Mouse (Mus musculus) erythroblast, embryonic 14.5 days (primary cell): ENCODE data around the gene Atp5mpl.
"Not testable (repeated sequence)": the region's sequence is repeated elsewhere in the genome, so short reads cannot be mapped to it uniquely, and the experiment has no call there.

Experiments
- GATA1 ChIP-seq: IDR thresholded peaks from 2 replicates; pipeline ENCODE4 v1.6.1; 2012; ENCODE audit warnings: low read length, inconsistent platforms, mixed read lengths
- TAL1 ChIP-seq: IDR thresholded peaks from 3 replicates; pipeline ENCODE4 v1.6.1; 2012; ENCODE audit warnings: low read length, inconsistent platforms, mixed read lengths

DNA sequence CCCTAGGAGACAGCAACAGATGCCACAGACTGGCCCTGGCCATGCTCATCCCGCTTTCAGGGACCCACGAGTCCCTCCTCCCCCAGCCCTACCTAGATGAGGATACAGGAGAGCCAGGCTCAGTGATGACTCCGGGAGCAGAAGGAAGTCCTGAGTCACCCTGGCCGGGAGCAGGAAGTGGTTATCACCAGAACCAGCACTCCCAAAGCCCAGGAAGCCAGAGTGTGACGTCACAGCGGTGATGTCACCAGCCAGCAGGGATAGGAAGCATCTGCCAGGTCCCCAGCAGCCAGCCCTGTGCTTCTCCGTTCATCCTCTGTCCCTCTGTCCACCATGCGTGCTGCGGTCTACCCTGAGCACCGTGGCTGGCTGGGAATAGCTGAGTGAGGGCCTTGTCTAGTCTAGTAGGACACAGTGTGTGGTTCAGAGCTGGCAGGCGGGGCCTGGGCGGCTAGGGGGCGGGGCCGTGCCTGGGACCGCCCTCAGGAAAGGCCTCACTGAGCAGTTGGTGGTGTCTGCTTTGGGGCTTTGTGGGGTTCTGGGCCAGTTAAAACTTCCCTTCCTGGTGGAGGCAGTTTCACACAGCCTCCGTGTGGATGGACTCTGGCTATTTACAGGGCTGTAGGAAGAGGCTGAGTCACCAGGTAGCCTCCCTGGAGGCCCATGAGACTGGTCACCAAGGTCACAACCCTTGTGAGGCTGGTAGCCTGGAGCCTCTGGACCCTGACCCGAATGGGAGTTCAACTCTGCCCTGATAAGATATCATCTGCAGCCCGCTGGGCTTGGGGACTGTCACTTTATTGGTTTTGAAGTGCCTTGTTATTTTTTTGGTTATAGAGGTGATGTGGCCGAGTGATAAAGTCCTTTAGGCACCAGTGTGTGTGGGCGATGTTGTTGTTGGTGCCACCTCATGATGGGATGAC is 22.5 kb downstream of the Atp5mpl start:
- not testable (repeated sequence) for TF ChIP-seq TAL1, GATA1
